In genomic region chr5:85586727-85587126, GRCm38 (mm10) we compare ENCODE assay signal across 8 mouse cellular contexts.
DNase-seq lines count a peak whose midpoint lies in the region; ATAC-seq lines count a peak whose summit lies in the region.
"Had no signal": no experiment of that assay in that cellular context is flagged by ENCODE, and none has a peak within 500 bp of the region (broad histone marks: within the 10 kb centered on the region; RNA-seq: fewer than 3 reads in every experiment).

No protein-coding gene starts in this region.

- peak; percentile 63 for DNase-seq in intestine, embryonic 14.5 days (ENCODE audit: low spot score)
- DNase-seq in 3T3-L1 (ENCODE audit: low read depth, low spot score) (peak; percentile 52), ES-CJ7 (ENCODE audit: low read depth, low spot score) (peak; percentile 32)
- DNase-seq in embryo, embryonic 11.5 days (ENCODE audit: low read depth, low spot score), result peak; percentile 24
- peak; percentile 25 for DNase-seq in lung, postnatal 10 days
- DNase-seq in natural killer cell, adult 2 months (ENCODE audit: low spot score in 2 of 2), result no peak

- WGBS in intestine, embryonic 14.5 days, result 25% methylated on average over 3 of the region's 3 CpGs
- WGBS in intestine, embryonic 16.5 days, result 25% methylated on average over 3 of the region's 3 CpGs

- H3K4me1 ChIP-seq in intestine, embryonic 14.5 days (replicated peaks; ENCODE audit: control insufficient read depth, insufficient read depth, low read length), result no peaks in the 10 kb centered on the region
- H3K4me1 ChIP-seq in intestine, embryonic 16.5 days (ENCODE audit: control insufficient read depth, insufficient read depth, low read length), result no peaks in the 10 kb centered on the region
- H3K4me1 ChIP-seq: embryonic facial prominence, embryonic 15.5 days had no signal

- no peaks in the 10 kb centered on the region for H3K9me3 ChIP-seq in intestine, embryonic 14.5 days (ENCODE audit: control insufficient read depth, low read length)
- no peaks in the 10 kb centered on the region for H3K9me3 ChIP-seq in intestine, embryonic 16.5 days (ENCODE audit: control insufficient read depth, low read length)
- H3K9me3 ChIP-seq: embryonic facial prominence, embryonic 15.5 days had no signal

- no peaks in the 10 kb centered on the region for H3K36me3 ChIP-seq in intestine, embryonic 14.5 days (ENCODE audit: control insufficient read depth, insufficient read depth, low read length)
- no peaks in the 10 kb centered on the region for H3K36me3 ChIP-seq in intestine, embryonic 16.5 days (ENCODE audit: control insufficient read depth, insufficient read depth, low read length)
- H3K36me3 ChIP-seq: embryonic facial prominence, embryonic 15.5 days had no signal

- no peak overlapping the region for H3K27ac ChIP-seq in intestine, embryonic 14.5 days (ENCODE audit: low read depth)
- no peak overlapping the region for H3K27ac ChIP-seq in intestine, embryonic 16.5 days (ENCODE audit: low read length)
- H3K27ac ChIP-seq: embryonic facial prominence, embryonic 15.5 days had no signal

- ATAC-seq in intestine, embryonic 14.5 days (replicated peaks; ENCODE audit: low FRiP score, low TSS enrichment, low read depth), result no peak
- no peak for ATAC-seq in intestine, embryonic 16.5 days

- H3K9ac ChIP-seq in intestine, embryonic 14.5 days (ENCODE audit: low read length), result no peak overlapping the region
- H3K9ac ChIP-seq in intestine, embryonic 16.5 days (ENCODE audit: low read depth, low read length), result no peak overlapping the region
- H3K9ac ChIP-seq: embryonic facial prominence, embryonic 15.5 days had no signal

- H3K27me3 ChIP-seq in intestine, embryonic 14.5 days (replicated peaks; ENCODE audit: control insufficient read depth, insufficient read depth, low read length), result no peaks in the 10 kb centered on the region
- H3K27me3 ChIP-seq in intestine, embryonic 16.5 days (replicated peaks; ENCODE audit: control insufficient read depth, insufficient read depth, low read length), result no peaks in the 10 kb centered on the region
- H3K27me3 ChIP-seq: embryonic facial prominence, embryonic 15.5 days had no signal

- H3K4me2 ChIP-seq in intestine, embryonic 14.5 days (ENCODE audit: low read length), result no peak overlapping the region
- no peak overlapping the region for H3K4me2 ChIP-seq in intestine, embryonic 16.5 days (ENCODE audit: low read depth, low read length)
- H3K4me2 ChIP-seq: embryonic facial prominence, embryonic 15.5 days had no signal

- no peak overlapping the region for H3K4me3 ChIP-seq in intestine, embryonic 14.5 days (ENCODE audit: low read depth, low read length)
- no peak overlapping the region for H3K4me3 ChIP-seq in intestine, embryonic 16.5 days (ENCODE audit: low read length)
- H3K4me3 ChIP-seq: embryonic facial prominence, embryonic 15.5 days had no signal

Comparison
In these comparisons a context has a peak if more than half of its experiments do, and no peak if none do; other contexts are left out.
1. DNase-seq: peak in intestine, embryonic 14.5 days (single experiment), 3T3-L1 (single experiment), ES-CJ7 (single experiment), embryo, embryonic 11.5 days (single experiment) and lung, postnatal 10 days (single experiment); none in natural killer cell, adult 2 months (0 of 2).